Mouse (Mus musculus): ENCODE data around the gene Gm20517.
A peak's percentile ranks its signal among the peaks of the same experiment; 100 is the strongest.
"Not testable (repeated sequence)": the region's sequence is repeated elsewhere in the genome, so short reads cannot be mapped to it uniquely, and the experiment has no call there.

The Gm20517 gene

GRCm38 (mm10) chr17:47627791-47628190 lies 16.4 kb downstream of the Gm20517 start:
- DNase-seq (ENCODE audit: low read depth, low spot score): no peak

GRCm38 (mm10) chr17:47628851-47629676 lies 17.7 kb downstream of the Gm20517 start:
- DNase-seq (ENCODE audit: low read depth, low spot score): peak; percentile 97

GRCm38 (mm10) chr17:47629717-47630677 lies 18.6 kb downstream of the Gm20517 start:
- DNase-seq (ENCODE audit: low read depth, low spot score): peak; percentile 70

- DNase-seq (ENCODE audit: low read depth, low spot score): no peak
Measured at GRCm38 (mm10) chr17:47630678-47631065, 19.3 kb downstream of the Gm20517 start, which contains the start of gene Usp49. Usp49 (plus strand) TSS chr17:47630690.

GRCm38 (mm10) chr17:47632181-47632840 lies 20.9 kb downstream of the Gm20517 start:
- no peak for DNase-seq (ENCODE audit: low read depth, low spot score)

- DNase-seq (ENCODE audit: low read depth, low spot score): no peak
Measured at GRCm38 (mm10) chr17:47633999-47634770, 22.8 kb downstream of the Gm20517 start.

- peak; percentile 63 for DNase-seq (ENCODE audit: low read depth, low spot score)
Measured at GRCm38 (mm10) chr17:47642992-47643391, 31.6 kb downstream of the Gm20517 start.

GRCm38 (mm10) chr17:47646683-47647082 lies 35.3 kb downstream of the Gm20517 start:
- peak; percentile 96 for DNase-seq (ENCODE audit: low read depth, low spot score)

- peak; percentile 64 for DNase-seq (ENCODE audit: low read depth, low spot score)
Measured at GRCm38 (mm10) chr17:47648966-47649365, 37.6 kb downstream of the Gm20517 start.

GRCm38 (mm10) chr17:47651953-47652352 lies 40.6 kb downstream of the Gm20517 start:
- DNase-seq (ENCODE audit: low read depth, low spot score): no peak

GRCm38 (mm10) chr17:47654346-47654745 lies 43.0 kb downstream of the Gm20517 start:
- not testable (repeated sequence) for DNase-seq (ENCODE audit: low read depth, low spot score)

- peak; percentile 25 for DNase-seq (ENCODE audit: low read depth, low spot score)
Measured at GRCm38 (mm10) chr17:47655697-47656096, 44.3 kb downstream of the Gm20517 start.

- DNase-seq (ENCODE audit: low read depth, low spot score): no peak
Measured at GRCm38 (mm10) chr17:47657901-47658300, 46.5 kb downstream of the Gm20517 start.

- DNase-seq (ENCODE audit: low read depth, low spot score): no peak
Measured at GRCm38 (mm10) chr17:47658741-47659243, 47.4 kb downstream of the Gm20517 start.

- DNase-seq (ENCODE audit: low read depth, low spot score): peak; percentile 79
Measured at GRCm38 (mm10) chr17:47663009-47663713, 51.8 kb downstream of the Gm20517 start.

- no peak for DNase-seq (ENCODE audit: low read depth, low spot score)
Measured at GRCm38 (mm10) chr17:47664474-47664873, 53.1 kb downstream of the Gm20517 start.

- DNase-seq (ENCODE audit: low read depth, low spot score): no peak
Measured at GRCm38 (mm10) chr17:47669166-47669565, 57.8 kb downstream of the Gm20517 start.

GRCm38 (mm10) chr17:47671988-47672310 lies 60.6 kb downstream of the Gm20517 start:
- DNase-seq (ENCODE audit: low read depth, low spot score): no peak

GRCm38 (mm10) chr17:47672311-47673111 lies 61.1 kb downstream of the Gm20517 start:
- peak; percentile 90 for DNase-seq (ENCODE audit: low read depth, low spot score)
